Mouse (Mus musculus): ENCODE measurements at regions not wholly inside any gene's neighbourhood (a gene's known extent, or its start where the extent isn't known, plus 50 kb on each side); places are given as distances from the start of the nearest gene placed in this dataset.

DNA sequence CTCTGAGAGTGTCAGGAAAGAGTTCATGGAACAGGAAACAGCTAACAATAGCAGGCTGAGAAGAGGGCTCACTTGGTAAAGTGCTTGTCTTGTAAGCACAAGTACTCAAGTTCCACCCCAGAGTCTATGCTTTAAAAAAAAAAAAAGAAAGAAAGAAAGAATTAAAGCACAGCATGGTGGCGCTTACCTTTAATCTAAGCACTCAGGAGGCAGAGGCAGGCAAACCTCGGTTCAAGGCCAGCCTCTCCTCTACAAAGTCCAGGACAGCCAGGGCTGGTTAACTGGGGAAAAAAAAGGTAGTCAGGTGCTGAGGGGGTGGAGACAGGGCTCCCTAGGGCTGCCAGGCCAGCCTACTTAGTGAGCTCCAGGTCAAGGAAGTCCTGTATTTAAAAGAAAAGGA, 119.1 kb downstream of the Tbx4 start:
- H3K36me3 ChIP-seq (ENCODE audit: insufficient read depth): no peaks in the 10 kb centered on the region
- DNase-seq (peak; percentile 19), ATAC-seq (ENCODE audit: insufficient read depth) (no peak)
- no peaks in the 10 kb centered on the region for H3K4me1 ChIP-seq (ENCODE audit: insufficient read depth)
- 70% methylated on average over 2 of the region's 2 CpGs for WGBS
- H3K27me3 ChIP-seq (ENCODE audit: insufficient read depth, low read length): no peaks in the 10 kb centered on the region
- H3K4me2 ChIP-seq: no peak overlapping the region
- TF ChIP-seq CTCF (IDR thresholded peaks at IDR 0.05; ENCODE audit: low read depth): no peak
- no peak overlapping the region for H3K27ac ChIP-seq (ENCODE audit: low read depth)
- no peak overlapping the region for H3K9ac ChIP-seq
- no peaks in the 10 kb centered on the region for H3K9me3 ChIP-seq (ENCODE audit: low read depth, low read length)
- no peak overlapping the region for H3K4me3 ChIP-seq (ENCODE audit: low read depth, low read length)

DNA sequence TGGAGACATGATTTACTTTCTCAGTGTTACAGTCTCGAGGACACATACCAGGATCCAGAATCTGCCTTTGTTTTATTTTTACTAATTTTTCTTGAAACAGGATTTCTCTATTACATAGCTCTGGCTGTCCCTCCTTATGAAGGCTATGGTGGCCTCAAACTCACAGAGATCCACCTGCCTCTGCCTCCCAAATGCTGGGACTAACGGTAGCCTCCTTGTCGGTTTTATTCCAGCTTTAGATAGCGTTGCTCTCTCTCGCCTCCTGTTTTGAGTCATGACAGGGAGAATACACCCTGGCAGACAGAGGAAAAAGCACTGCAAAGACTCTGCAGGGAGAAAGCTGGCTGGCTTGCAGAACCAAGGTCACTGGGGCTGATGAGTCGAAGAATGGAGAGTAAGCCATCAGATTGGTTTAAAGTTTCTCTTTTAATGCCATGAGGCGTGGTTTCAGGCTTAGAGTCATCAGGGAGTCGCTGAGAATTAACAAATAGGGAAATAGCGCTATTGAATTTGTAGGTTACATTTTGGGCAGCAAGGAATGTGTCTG, 119.8 kb downstream of the Tbx4 start:
- no peak overlapping the region for H3K4me3 ChIP-seq (ENCODE audit: low read depth, low read length)
- no peak for TF ChIP-seq CTCF (IDR thresholded peaks at IDR 0.05; ENCODE audit: low read depth)
- no peaks in the 10 kb centered on the region for H3K27me3 ChIP-seq (ENCODE audit: insufficient read depth, low read length)
- no peak overlapping the region for H3K9ac ChIP-seq
- no peak for DNase-seq
- no peak overlapping the region for H3K4me2 ChIP-seq
- ATAC-seq (ENCODE audit: insufficient read depth): no peak
- H3K4me1 ChIP-seq (ENCODE audit: insufficient read depth): no peaks in the 10 kb centered on the region
- no peak overlapping the region for H3K27ac ChIP-seq (ENCODE audit: low read depth)
- WGBS: 82% methylated on average over 9 of the region's 9 CpGs
- H3K9me3 ChIP-seq (ENCODE audit: low read depth, low read length): no peaks in the 10 kb centered on the region
- no peaks in the 10 kb centered on the region for H3K36me3 ChIP-seq (ENCODE audit: insufficient read depth)

DNA sequence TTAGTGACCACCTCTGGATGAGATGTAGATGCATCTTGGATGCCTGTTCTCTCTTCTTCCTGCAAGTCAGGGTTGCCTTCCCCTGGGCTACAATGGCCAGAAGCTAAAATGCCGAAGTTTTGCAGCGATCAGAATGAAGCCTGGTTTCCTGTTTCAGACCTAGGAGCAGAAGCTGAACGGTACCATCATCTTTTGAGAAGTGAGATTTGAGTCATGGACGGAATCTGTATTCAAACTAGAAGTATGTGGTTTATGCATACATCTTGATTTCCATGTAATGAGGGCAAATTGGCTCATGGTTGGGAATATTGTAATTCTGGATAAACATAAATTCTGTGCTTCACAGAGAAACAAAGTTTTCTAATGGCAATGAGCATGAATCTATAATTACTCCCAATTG, 120.6 kb downstream of the Tbx4 start:
- Histone ChIP-seq H3K4me2 (no peak overlapping the region), H3K27ac (ENCODE audit: low read depth) (no peak overlapping the region), H3K36me3 (ENCODE audit: insufficient read depth) (no peaks in the 10 kb centered on the region), H3K9ac (no peak overlapping the region), H3K27me3 (ENCODE audit: insufficient read depth, low read length) (no peaks in the 10 kb centered on the region), H3K9me3 (ENCODE audit: low read depth, low read length) (no peaks in the 10 kb centered on the region), H3K4me3 (ENCODE audit: low read depth, low read length) (no peak overlapping the region), H3K4me1 (ENCODE audit: insufficient read depth) (no peaks in the 10 kb centered on the region)
- DNase-seq (no peak), ATAC-seq (ENCODE audit: insufficient read depth) (no peak)
- no peak for TF ChIP-seq CTCF (IDR thresholded peaks at IDR 0.05; ENCODE audit: low read depth)
- 83% methylated on average over 4 of the region's 4 CpGs for WGBS

Measured in lung, embryonic 14.5 days (tissue).